Mouse (Mus musculus) MEL (cell line): Measurements from ENCODE around the gene Gm20388.

Experiments used
- CTCF ChIP-seq, 3 experiments: IDR thresholded peaks in 2 of 3; conservative IDR thresholded peaks in 1 of 3; 2 replicates each; pipeline ENCODE4 v1.5.1; 2011 to 2012; ENCODE audit warnings: low read length in 3 of 3, low read depth in 2 of 3, mild to moderate bottlenecking in 2 of 3, improper control_type of control experiment in 1 of 3, inconsistent platforms in 1 of 3, mixed read lengths in 1 of 3, moderate library complexity in 1 of 3; ENCODE audit not compliant: control insufficient read depth in 1 of 3, insufficient read depth in 1 of 3, poor library complexity in 1 of 3, severe bottlenecking in 1 of 3
- HCFC1 ChIP-seq: IDR thresholded peaks from 2 replicates; pipeline ENCODE4 v1.6.1; 2012; ENCODE audit warnings: low read depth, mild to moderate bottlenecking, inconsistent platforms, low read length, improper control_type of control experiment, moderate library complexity
- MAX ChIP-seq: IDR thresholded peaks from 2 replicates; pipeline ENCODE4 v1.6.1; 2011; ENCODE audit warnings: low read length, improper control_type of control experiment
- POLR2AphosphoS2 ChIP-seq: IDR thresholded peaks from 2 replicates; pipeline ENCODE4 v1.6.1; 2011; ENCODE audit warnings: low read length, improper control_type of control experiment

DNA sequence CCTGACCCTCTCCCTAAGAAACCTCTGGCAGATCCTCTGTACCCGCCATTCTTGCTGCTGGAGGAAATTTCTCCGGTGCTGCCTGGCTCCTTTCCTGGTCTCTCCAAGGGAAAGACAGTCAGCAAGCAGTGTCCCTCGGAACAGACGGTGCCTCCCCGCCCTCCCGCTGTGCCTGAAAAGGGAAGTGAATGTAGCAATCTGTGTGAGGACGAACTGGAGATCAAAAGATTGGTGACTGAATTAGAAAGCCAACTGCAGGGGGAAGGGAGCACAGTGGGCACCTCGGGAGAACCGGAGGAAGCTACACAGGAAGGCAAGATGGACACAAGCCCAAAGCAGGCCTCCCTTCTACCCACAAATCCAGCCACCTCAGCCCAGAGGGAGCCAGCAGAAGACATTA is 2353.6 kb downstream of the Gm20388 start:
- TF ChIP-seq HCFC1 = no peak
- no peak for TF ChIP-seq POLR2AphosphoS2
- TF ChIP-seq MAX = no peak
- no peak for TF ChIP-seq CTCF (IDR thresholded peaks at IDR 0.05 in 2 of 3, conservative IDR thresholded peaks at IDR 0.05 in 1 of 3; ENCODE audit: control insufficient read depth in 1 of 3, insufficient read depth in 1 of 3, low read depth in 2 of 3, low read length in 3 of 3, poor library complexity in 1 of 3, severe bottlenecking in 1 of 3)
